Mouse (Mus musculus) spleen, adult 2 months (tissue): ENCODE data around the gene Ap3b1.

Source experiments
- CTCF ChIP-seq: fragments of 200-500 bp; IDR thresholded peaks from 2 replicates; pipeline ENCODE4 v1.5.1; 2011; ENCODE audit warnings: mild to moderate bottlenecking, inconsistent platforms; ENCODE audit not compliant: insufficient read depth, insufficient read length, insufficient replicate concordance; ENCODE audit errors: extremely low read depth
- POLR2A ChIP-seq: fragments of 200-500 bp; IDR thresholded peaks from 2 replicates; pipeline ENCODE4 v1.6.1; 2011; ENCODE audit warnings: low read depth, low read length, inconsistent platforms

- TF ChIP-seq CTCF: no peak
- TF ChIP-seq POLR2A: no peak
These were observed 9.1 kb downstream of the Ap3b1 start for GRCm38 (mm10) chr13:94367869-94368268.
